Mouse (Mus musculus) liver, adult 2 months (tissue): ENCODE measurements at regions not wholly inside any gene's neighbourhood (a gene's known extent, or its start where the extent isn't known, plus 50 kb on each side); places are given as distances from the start of the nearest gene placed in this dataset.

ENCODE experiments used
- CTCF ChIP-seq: fragments of 200-500 bp; IDR thresholded peaks from 2 replicates; pipeline ENCODE4 v1.5.1; 2011; ENCODE audit warnings: low read depth, low read length, control low read depth
- POLR2A ChIP-seq: fragments of 200-500 bp; IDR thresholded peaks from 2 replicates; pipeline ENCODE4 v1.6.1; 2011; ENCODE audit warnings: low read length, control low read depth; ENCODE audit not compliant: insufficient read depth; ENCODE audit errors: extremely low read depth

GRCm38 (mm10) chr9:68477466-68477865 is 176.1 kb upstream of the Rora start:
- TF ChIP-seq CTCF, result no peak
- no peak for TF ChIP-seq POLR2A
